Mouse (Mus musculus) stomach, embryonic 14.5 days (tissue): ENCODE data around the gene Wdr75. TPM values are rescaled to one million over a fixed set of nuclear protein-coding genes. Genes with fewer than 3 reads are reported as not detected.

Experiments used
- ATAC-seq: fragments of 200-750 bp; cut with Nextera tagmentation; 2 replicates; pipeline ENCODE4 v1.8.0; 2017; ENCODE audit warnings: low read depth, moderate TSS enrichment; ENCODE audit not compliant: insufficient number of reproducible peaks, insufficient read depth, low FRiP score
- H3K27ac ChIP-seq: fragments of 300-500 bp; sonication (generic); 2 replicates; pipeline ENCODE4 v1.5.1; 2014; ENCODE audit warnings: mild to moderate bottlenecking, low read length, moderate library complexity, mixed read lengths
- H3K27me3 ChIP-seq: fragments of 300-500 bp; sonication (generic); 2 replicates; pipeline ENCODE4 v1.6.1; 2014; ENCODE audit warnings: low read length, control low read depth, mixed read lengths; ENCODE audit not compliant: control insufficient read depth, insufficient read depth
- H3K36me3 ChIP-seq: fragments of 300-500 bp; sonication (generic); 2 replicates; pipeline ENCODE4 v1.6.1; 2014; ENCODE audit warnings: mild to moderate bottlenecking, control low read depth, low read length, moderate library complexity, mixed read lengths; ENCODE audit not compliant: control insufficient read depth, insufficient read depth
- H3K4me1 ChIP-seq: fragments of 300-500 bp; sonication (generic); 2 replicates; pipeline ENCODE4 v1.6.1; 2014; ENCODE audit warnings: low read length, control low read depth, mixed read lengths; ENCODE audit not compliant: control insufficient read depth, insufficient read depth
- H3K4me2 ChIP-seq: fragments of 300-500 bp; sonication (generic); replicated peaks from 2 replicates; pipeline ENCODE4 v1.6.1; 2014; ENCODE audit warnings: low read depth, low read length, control low read depth
- H3K4me3 ChIP-seq: fragments of 300-500 bp; sonication (generic); 2 replicates; pipeline ENCODE4 v1.5.1; 2014; ENCODE audit warnings: low read depth, low read length, control low read depth
- H3K9ac ChIP-seq: fragments of 300-500 bp; sonication (generic); replicated peaks from 2 replicates; pipeline ENCODE4 v1.6.1; 2014; ENCODE audit warnings: low read depth, mild to moderate bottlenecking, control low read depth, low read length, moderate library complexity, mixed read lengths
- H3K9me3 ChIP-seq: fragments of 300-500 bp; sonication (generic); 2 replicates; pipeline ENCODE4 v1.6.1; 2016; ENCODE audit warnings: low read depth, low read length, control low read depth; ENCODE audit not compliant: control insufficient read depth
- WGBS: fragments of 180-500 bp; shearing (Covaris S2); extraction: QIAGEN DNeasy Blood & Tissue Kit; methylation state at CpG from one replicate; pipeline ENCODE4 v1.1.7; 2014; 5-methylcytosine and 5-hydroxymethylcytosine counted together
- polyA plus RNA-seq: library from polyadenylated mRNA; unstranded; fragments of >200 nt; fragmentation: Nextera tagmentation; extraction: Ambion mirVana; gene quantifications from 2 replicates; pipeline ENCODE4 v1.2.1, GENCODE M21; 2014

Wdr75 gene
- polyA plus RNA-seq, 1 experiment from 2014 or later = 88.6 TPM

- H3K27ac ChIP-seq = no peak overlapping the region
- H3K9ac ChIP-seq = no peak overlapping the region
- no peaks in the 10 kb centered on the region for H3K36me3 ChIP-seq
- no peaks in the 10 kb centered on the region for H3K27me3 ChIP-seq
- no peak overlapping the region for H3K4me3 ChIP-seq
- no peaks in the 10 kb centered on the region for H3K4me1 ChIP-seq
- H3K9me3 ChIP-seq = no peaks in the 10 kb centered on the region
- ATAC-seq = no peak
- WGBS = 69% methylated on average over 5 of the region's 5 CpGs
- no peak overlapping the region for H3K4me2 ChIP-seq
These were observed 27.4 kb upstream of the Wdr75 start for GRCm38 (mm10) chr1:45767533-45767932.

DNA sequence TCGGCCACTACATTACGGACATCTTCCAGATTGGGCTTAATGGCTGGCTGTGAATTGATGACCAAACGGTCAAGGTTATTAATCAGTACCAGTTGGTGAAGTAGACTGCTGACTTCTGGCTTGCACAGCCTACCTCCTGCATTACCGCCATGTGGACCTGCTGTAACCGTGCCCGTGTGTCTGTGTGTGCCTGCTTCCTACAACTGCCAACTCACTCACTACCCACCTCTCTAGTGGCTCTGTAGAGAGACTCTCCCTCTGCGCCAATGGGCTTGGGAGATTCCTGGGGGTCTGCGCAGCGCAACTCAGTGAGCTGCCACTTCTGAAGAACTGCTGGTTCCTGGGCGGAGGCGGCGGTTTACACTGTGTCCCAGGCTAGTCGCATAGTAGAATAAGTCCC, 25.6 kb upstream of the Wdr75 start:
- Histone ChIP-seq H3K9ac (no peak overlapping the region), H3K9me3 (no peaks in the 10 kb centered on the region), H3K4me1 (no peaks in the 10 kb centered on the region), H3K27ac (no peak overlapping the region), H3K36me3 (no peaks in the 10 kb centered on the region), H3K4me3 (no peak overlapping the region), H3K27me3 (no peaks in the 10 kb centered on the region), H3K4me2 (no peak overlapping the region)
- ATAC-seq = no peak
- 90% methylated on average over 13 of the region's 13 CpGs for WGBS

GRCm38 (mm10) chr1:45770051-45770450, 24.9 kb upstream of the Wdr75 start:
- no peak overlapping the region for H3K9ac ChIP-seq
- H3K9me3 ChIP-seq = no peaks in the 10 kb centered on the region
- no peaks in the 10 kb centered on the region for H3K36me3 ChIP-seq
- no peaks in the 10 kb centered on the region for H3K4me1 ChIP-seq
- no peaks in the 10 kb centered on the region for H3K27me3 ChIP-seq
- H3K4me3 ChIP-seq = no peak overlapping the region
- H3K4me2 ChIP-seq = no peak overlapping the region
- ATAC-seq = no peak
- WGBS = 98% methylated on average over 2 of the region's 2 CpGs
- no peak overlapping the region for H3K27ac ChIP-seq

GRCm38 (mm10) chr1:45780606-45781288, 14.2 kb upstream of the Wdr75 start:
- Histone ChIP-seq H3K9ac (no peak overlapping the region), H3K27ac (no peak overlapping the region), H3K4me2 (no peak overlapping the region), H3K4me3 (no peak overlapping the region), H3K27me3 (no peaks in the 10 kb centered on the region), H3K9me3 (no peaks in the 10 kb centered on the region), H3K4me1 (no peaks in the 10 kb centered on the region), H3K36me3 (no peaks in the 10 kb centered on the region)
- 58% methylated on average over 4 of the region's 4 CpGs for WGBS
- peak; percentile 75 for ATAC-seq

- no peaks in the 10 kb centered on the region for H3K9me3 ChIP-seq
- 24% methylated on average over 1 of the region's 1 CpGs for WGBS
- ATAC-seq = no peak
- H3K36me3 ChIP-seq = peaks cover 66% of the 10 kb centered on the region
- H3K4me2 ChIP-seq = no peak overlapping the region
- no peaks in the 10 kb centered on the region for H3K4me1 ChIP-seq
- no peak overlapping the region for H3K9ac ChIP-seq
- no peaks in the 10 kb centered on the region for H3K27me3 ChIP-seq
- H3K27ac ChIP-seq = no peak overlapping the region
- no peak overlapping the region for H3K4me3 ChIP-seq
These were observed 21.9 kb downstream of the Wdr75 start for GRCm38 (mm10) chr1:45816889-45817288.

GRCm38 (mm10) chr1:45818564-45818963, 23.6 kb downstream of the Wdr75 start:
- H3K36me3 ChIP-seq = peaks cover 63% of the 10 kb centered on the region
- WGBS = 95% methylated on average over 9 of the region's 9 CpGs
- no peak for ATAC-seq

DNA sequence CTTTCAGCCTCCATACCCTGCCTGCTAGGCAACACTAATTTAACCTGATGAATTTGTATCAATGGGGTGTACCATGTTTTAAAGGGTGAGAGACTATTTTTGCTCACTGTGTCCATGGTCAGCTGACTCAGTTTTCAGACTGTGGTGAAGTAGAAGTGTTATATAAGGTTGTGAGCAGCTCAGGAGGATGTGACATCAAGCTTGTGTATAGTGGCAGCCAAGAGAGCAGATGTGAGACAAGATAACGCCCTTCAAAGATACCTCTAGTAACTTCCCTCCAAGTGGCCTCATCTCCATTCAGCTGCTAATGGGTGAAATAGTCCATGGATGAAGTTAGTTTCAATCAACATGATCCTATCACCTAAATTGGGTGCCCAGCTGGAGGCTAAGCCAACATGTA, 29.5 kb downstream of the Wdr75 start:
- no peak overlapping the region for H3K4me3 ChIP-seq
- no peak overlapping the region for H3K27ac ChIP-seq
- H3K27me3 ChIP-seq = no peaks in the 10 kb centered on the region
- H3K36me3 ChIP-seq = peaks cover 32% of the 10 kb centered on the region
- H3K9me3 ChIP-seq = no peaks in the 10 kb centered on the region
- H3K4me2 ChIP-seq = no peak overlapping the region
- WGBS = 86% methylated on average over 1 of the region's 1 CpGs
- no peaks in the 10 kb centered on the region for H3K4me1 ChIP-seq
- ATAC-seq = no peak
- no peak overlapping the region for H3K9ac ChIP-seq

More at GRCm38 (mm10) chr1:45818564-45818963, 23.6 kb downstream of the Wdr75 start:
- no peak overlapping the region for H3K9ac ChIP-seq
- no peaks in the 10 kb centered on the region for H3K4me1 ChIP-seq
- no peaks in the 10 kb centered on the region for H3K9me3 ChIP-seq
- no peaks in the 10 kb centered on the region for H3K27me3 ChIP-seq
- no peak overlapping the region for H3K27ac ChIP-seq
- no peak overlapping the region for H3K4me2 ChIP-seq
- H3K4me3 ChIP-seq = no peak overlapping the region

- Histone ChIP-seq H3K36me3 (peaks cover 28% of the 10 kb centered on the region), H3K4me2 (no peak overlapping the region), H3K4me3 (no peak overlapping the region), H3K9ac (no peak overlapping the region), H3K4me1 (no peaks in the 10 kb centered on the region), H3K9me3 (no peaks in the 10 kb centered on the region), H3K27ac (no peak overlapping the region), H3K27me3 (no peaks in the 10 kb centered on the region)
- WGBS = 45% methylated on average over 5 of the region's 5 CpGs
- ATAC-seq = no peak
These were observed 30.2 kb downstream of the Wdr75 start for GRCm38 (mm10) chr1:45825140-45825539.

GRCm38 (mm10) chr1:45825630-45826029, 30.7 kb downstream of the Wdr75 start:
- Histone ChIP-seq H3K36me3 (peaks cover 24% of the 10 kb centered on the region), H3K4me1 (no peaks in the 10 kb centered on the region), H3K4me2 (no peak overlapping the region), H3K9me3 (no peaks in the 10 kb centered on the region), H3K27me3 (no peaks in the 10 kb centered on the region), H3K9ac (no peak overlapping the region), H3K4me3 (no peak overlapping the region), H3K27ac (no peak overlapping the region)
- 92% methylated on average over 3 of the region's 3 CpGs for WGBS
- ATAC-seq = no peak
